Mouse (Mus musculus) lung, postnatal 14 days (tissue): ENCODE measurements around the gene Cyp39a1.

Experiments used
- DNase-seq: peaks from one replicate; pipeline ENCODE4 v3.0.0; 2021

Cyp39a1 gene

GRCm38 (mm10) chr17:43791751-43792150 is 124.5 kb downstream of the Cyp39a1 start:
- no peak for DNase-seq

DNA sequence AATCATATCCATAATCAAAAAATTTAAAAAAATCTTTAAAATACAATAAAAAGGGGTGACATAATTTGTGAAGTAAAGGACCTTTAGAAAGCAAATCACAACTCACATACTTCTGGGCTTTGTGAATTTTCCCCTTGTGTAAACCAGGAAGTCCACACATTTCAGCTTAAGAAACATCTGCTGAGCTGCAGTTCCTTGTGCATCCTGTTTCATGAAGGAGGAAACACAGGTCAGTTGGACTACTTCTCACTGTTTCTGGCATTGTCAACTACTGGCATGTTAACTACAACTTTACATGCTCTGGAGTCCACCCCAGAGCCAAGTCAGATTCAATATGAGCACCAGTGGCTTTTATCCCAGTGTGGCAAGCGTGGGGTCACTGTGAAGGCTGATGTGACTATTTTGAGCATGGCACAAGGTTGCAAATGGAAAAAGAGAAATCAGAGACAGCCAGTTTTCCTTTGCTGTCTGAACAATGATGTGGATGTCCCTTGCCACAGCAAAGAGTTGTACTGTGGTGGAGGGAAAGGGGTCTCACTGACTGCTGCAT is 127.6 kb downstream of the Cyp39a1 start:
- no peak for DNase-seq
